Mouse (Mus musculus) limb, embryonic 14.5 days (tissue): Measurements from ENCODE around the gene Mindy2. TPM values are rescaled to one million over a fixed set of nuclear protein-coding genes. Genes with fewer than 3 reads are reported as not detected.
A peak's percentile ranks its signal among the peaks of the same experiment; 100 is the strongest.

Experiments used
- ATAC-seq: fragments of 200-750 bp; cut with Nextera tagmentation; 2 replicates; pipeline ENCODE4 v1.8.0; 2017; ENCODE audit warnings: low read depth, moderate number of reproducible peaks, moderate TSS enrichment; ENCODE audit not compliant: low FRiP score
- DNase-seq: peaks from one replicate; pipeline ENCODE4 v3.0.0-alpha.2; 2015; ENCODE audit warnings: low spot score
- H3K27ac ChIP-seq: fragments of 300-500 bp; sonication (generic); replicated peaks from 2 replicates; pipeline ENCODE4 v1.5.1; 2014; ENCODE audit warnings: low read depth, mild to moderate bottlenecking, low read length, moderate library complexity, mixed read lengths
- H3K27me3 ChIP-seq: fragments of 300-500 bp; sonication (generic); 2 replicates; pipeline ENCODE4 v1.6.1; 2014; ENCODE audit warnings: low read length, mixed read lengths; ENCODE audit not compliant: control insufficient read depth, insufficient read depth
- H3K36me3 ChIP-seq: fragments of 300-500 bp; sonication (generic); 2 replicates; pipeline ENCODE4 v1.6.1; 2014; ENCODE audit warnings: mild to moderate bottlenecking, low read length, moderate library complexity, mixed read lengths; ENCODE audit not compliant: control insufficient read depth, insufficient read depth
- H3K4me1 ChIP-seq: fragments of 300-500 bp; sonication (generic); 2 replicates; pipeline ENCODE4 v1.6.1; 2014; ENCODE audit warnings: antibody characterized with exemption, low read length, mixed read lengths; ENCODE audit not compliant: control insufficient read depth, insufficient read depth
- H3K4me2 ChIP-seq: fragments of 300-500 bp; sonication (generic); replicated peaks from 2 replicates; pipeline ENCODE4 v1.6.1; 2014; ENCODE audit warnings: low read depth, mild to moderate bottlenecking, low read length, moderate library complexity; ENCODE audit not compliant: severe bottlenecking
- H3K4me3 ChIP-seq: fragments of 300-500 bp; sonication (generic); replicated peaks from 2 replicates; pipeline ENCODE4 v1.5.1; 2014; ENCODE audit warnings: low read length
- H3K9ac ChIP-seq: fragments of 300-500 bp; sonication (generic); 2 replicates; pipeline ENCODE4 v1.6.1; 2014; ENCODE audit warnings: mild to moderate bottlenecking, low read depth, low read length, moderate library complexity; ENCODE audit not compliant: severe bottlenecking
- H3K9me3 ChIP-seq: fragments of 300-500 bp; sonication (generic); 2 replicates; pipeline ENCODE4 v1.6.1; 2016; ENCODE audit warnings: low read length; ENCODE audit not compliant: control insufficient read depth
- POLR2A ChIP-seq: fragments of 200-500 bp; IDR thresholded peaks from 2 replicates; pipeline ENCODE4 v1.8.0; 2012; ENCODE audit warnings: inconsistent platforms, mild to moderate bottlenecking, moderate library complexity, borderline replicate concordance; ENCODE audit not compliant: insufficient read depth, insufficient read length; ENCODE audit errors: extremely low read depth
- WGBS: fragments of 180-500 bp; shearing (Covaris S2); extraction: QIAGEN DNeasy Blood & Tissue Kit; methylation state at CpG from one replicate; pipeline ENCODE4 v1.1.7; 2014; 5-methylcytosine and 5-hydroxymethylcytosine counted together
- polyA plus RNA-seq, 2 experiments: library from polyadenylated mRNA; depleted of rRNA in 1 of 2; stranded (reverse) in 1 of 2; unstranded in 1 of 2; fragments of >200 nt; fragmentation: Nextera tagmentation in 1 of 2; extraction: Ambion mirVana in 1 of 2; gene quantifications; 2 replicates each; pipeline versions ENCODE4 v1.2.1 to v1.2.3; 2012 to 2014

The Mindy2 gene
- polyA plus RNA-seq, 2 experiments: 6.3 to 13.0 TPM

DNA sequence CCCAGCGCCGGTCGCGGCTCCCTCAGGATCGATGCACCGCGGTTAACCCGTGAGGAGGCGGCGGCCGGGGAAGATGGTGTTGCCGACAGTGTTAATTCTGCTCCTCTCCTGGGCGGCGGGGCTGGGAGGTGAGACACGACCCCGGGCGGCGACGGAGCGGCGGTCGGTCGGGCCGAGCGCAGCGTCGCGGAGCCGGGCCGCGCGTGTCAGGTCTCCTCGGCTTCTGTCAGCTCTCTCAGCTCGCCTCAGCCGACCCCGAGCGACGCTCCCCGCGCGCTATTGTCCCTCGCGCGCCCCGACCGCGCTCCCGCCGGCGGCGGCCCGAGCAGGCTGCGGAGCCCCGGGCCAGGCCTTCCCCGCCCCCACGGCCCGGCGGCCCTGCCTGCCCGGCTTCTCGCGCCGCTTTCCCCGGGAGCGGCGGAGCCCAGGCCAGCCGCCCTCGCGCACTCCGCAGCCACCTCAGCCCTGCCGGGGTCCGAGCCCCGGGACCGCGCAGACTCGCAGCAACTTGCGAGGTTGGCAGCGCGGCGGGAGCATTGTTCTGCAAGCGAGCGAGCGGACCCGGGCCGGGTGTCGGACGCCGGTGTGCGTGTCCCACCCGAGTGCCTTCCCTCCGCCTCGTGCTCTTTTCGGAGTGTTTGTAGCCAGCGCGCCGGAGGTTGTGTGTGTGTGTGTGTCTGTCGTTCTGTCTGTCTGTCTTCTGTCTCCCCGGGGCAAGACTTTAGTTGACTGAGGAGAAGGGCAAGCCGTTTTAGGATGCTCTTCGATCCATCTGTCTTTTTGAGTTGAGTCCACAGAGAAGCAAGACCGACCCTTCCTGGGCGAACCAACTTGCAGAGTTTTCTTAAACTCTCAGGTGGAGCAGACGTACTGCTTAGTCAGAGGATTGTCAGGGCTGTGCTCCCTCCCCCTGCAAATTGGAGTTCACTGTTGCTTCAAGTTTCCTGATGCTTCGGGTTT, 22.4 kb upstream of the Mindy2 start:
- H3K4me2 ChIP-seq: peak overlapping the region; percentile 83
- ATAC-seq (peak; percentile 59), DNase-seq (peak; percentile 10)
- peak overlapping the region; percentile 93 for H3K9ac ChIP-seq
- WGBS: under 1% methylated on average over 48 of the region's 103 CpGs
- peak overlapping the region; percentile 88 for H3K4me3 ChIP-seq
- H3K27me3 ChIP-seq: no peaks in the 10 kb centered on the region
- TF ChIP-seq POLR2A: no peak
- peaks cover 4% of the 10 kb centered on the region; the same call in 1 of the 2 replicates for H3K4me1 ChIP-seq
- H3K27ac ChIP-seq: peak overlapping the region; percentile 95
- H3K36me3 ChIP-seq: no peaks in the 10 kb centered on the region
- no peaks in the 10 kb centered on the region for H3K9me3 ChIP-seq

DNA sequence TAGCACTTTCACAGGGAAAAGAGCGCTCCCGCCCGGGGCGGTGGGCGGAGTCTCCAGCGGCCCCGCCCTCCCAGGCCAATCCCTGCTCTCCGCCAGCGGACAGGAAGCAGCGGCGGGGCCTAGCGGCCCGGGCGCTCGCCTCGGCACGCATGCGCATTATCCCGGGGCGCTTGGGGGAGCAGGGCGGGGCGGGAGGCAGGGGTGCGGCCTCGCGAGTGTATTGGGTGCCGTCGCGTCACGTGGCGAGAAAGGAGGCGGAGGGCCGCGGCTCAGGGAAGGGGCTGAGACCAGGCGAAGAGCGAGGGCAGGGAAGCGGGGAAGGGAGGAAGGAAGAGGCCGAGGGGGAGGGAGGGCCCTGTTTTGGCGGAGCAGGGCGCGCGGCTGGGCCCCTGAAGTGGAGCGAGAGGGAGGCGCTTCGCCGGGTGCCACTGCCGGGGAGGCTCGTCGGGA, 21.7 kb upstream of the Mindy2 start, which contains the start of gene Adam10:
TSS of gene Adam10 (plus strand) at position 316 of the 450 bp plus-strand sequence.
- 1% methylated on average over 39 of the region's 48 CpGs for WGBS

DNA sequence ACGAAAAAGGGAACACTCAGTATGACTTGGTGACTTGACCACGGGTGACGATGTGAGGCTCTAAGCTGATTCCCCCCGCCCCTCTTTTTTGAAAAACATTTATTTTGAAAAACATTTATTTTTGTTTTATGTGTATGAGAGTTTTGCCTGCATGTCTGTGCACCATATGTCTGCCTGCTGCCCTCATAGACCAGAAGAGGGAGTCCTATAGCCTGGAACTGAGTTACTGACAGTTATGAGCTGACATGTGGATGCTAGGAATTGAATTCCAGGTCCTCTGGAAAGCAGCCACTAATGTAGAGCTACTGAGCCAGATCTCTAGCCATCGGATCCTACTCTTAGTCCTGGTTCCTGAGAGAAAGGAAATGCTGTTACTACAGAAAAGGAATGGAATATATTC, 19.0 kb upstream of the Mindy2 start:
- Histone ChIP-seq H3K9ac (no peak overlapping the region), H3K36me3 (no peaks in the 10 kb centered on the region), H3K27ac (no peak overlapping the region), H3K4me1 (no peaks in the 10 kb centered on the region), H3K9me3 (no peaks in the 10 kb centered on the region), H3K4me3 (no peak overlapping the region), H3K4me2 (no peak overlapping the region), H3K27me3 (no peaks in the 10 kb centered on the region)
- DNase-seq (no peak), ATAC-seq (no peak)
- 89% methylated on average over 5 of the region's 5 CpGs for WGBS
- no peak for TF ChIP-seq POLR2A

More for the DNA sequence above, 21.7 kb upstream of the Mindy2 start, which contains the start of gene Adam10:
- H3K4me2 ChIP-seq: peak within 1 kb of the TSS; percentile 83
- H3K9me3 ChIP-seq: no peaks in the 10 kb centered on the region
- peak within 1 kb of the TSS; percentile 95 for H3K27ac ChIP-seq
- H3K9ac ChIP-seq: peak within 1 kb of the TSS; percentile 93
- TF ChIP-seq POLR2A: peak; percentile 90; the same call in 1 of the 2 replicates
- H3K36me3 ChIP-seq: no peaks in the 10 kb centered on the region
- DNase-seq (peak; percentile 96), ATAC-seq (peak; percentile 98)
- peaks cover 4% of the 10 kb centered on the region; the same call in 1 of the 2 replicates for H3K4me1 ChIP-seq
- H3K4me3 ChIP-seq: peak within 1 kb of the TSS; percentile 88
- no peaks in the 10 kb centered on the region for H3K27me3 ChIP-seq

DNA sequence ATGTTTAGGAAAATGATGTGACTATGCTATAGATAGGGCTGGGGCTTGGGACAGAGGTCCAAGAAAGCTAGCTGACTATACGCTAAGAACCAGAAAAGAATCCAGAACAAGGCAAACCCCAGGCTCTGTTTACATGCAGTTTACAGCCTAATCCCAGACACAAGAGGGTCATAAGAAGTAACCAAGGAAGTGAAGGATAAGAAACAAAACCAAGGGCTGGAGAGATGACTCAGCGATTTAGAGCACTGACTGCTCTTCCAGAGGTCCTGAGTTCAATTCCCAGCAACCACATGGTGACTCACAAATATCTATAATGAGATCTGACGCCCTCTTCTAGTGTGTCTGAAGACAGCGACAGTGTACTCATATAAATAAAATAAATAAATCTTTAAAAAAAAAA, 18.1 kb upstream of the Mindy2 start:
- WGBS: 77% methylated on average over 4 of the region's 4 CpGs
- Histone ChIP-seq H3K9ac (no peak overlapping the region), H3K27ac (no peak overlapping the region), H3K9me3 (no peaks in the 10 kb centered on the region), H3K4me1 (no peaks in the 10 kb centered on the region), H3K4me2 (no peak overlapping the region), H3K36me3 (no peaks in the 10 kb centered on the region), H3K27me3 (no peaks in the 10 kb centered on the region), H3K4me3 (no peak overlapping the region)
- ATAC-seq: no peak
- no peak for DNase-seq
- TF ChIP-seq POLR2A: no peak

DNA sequence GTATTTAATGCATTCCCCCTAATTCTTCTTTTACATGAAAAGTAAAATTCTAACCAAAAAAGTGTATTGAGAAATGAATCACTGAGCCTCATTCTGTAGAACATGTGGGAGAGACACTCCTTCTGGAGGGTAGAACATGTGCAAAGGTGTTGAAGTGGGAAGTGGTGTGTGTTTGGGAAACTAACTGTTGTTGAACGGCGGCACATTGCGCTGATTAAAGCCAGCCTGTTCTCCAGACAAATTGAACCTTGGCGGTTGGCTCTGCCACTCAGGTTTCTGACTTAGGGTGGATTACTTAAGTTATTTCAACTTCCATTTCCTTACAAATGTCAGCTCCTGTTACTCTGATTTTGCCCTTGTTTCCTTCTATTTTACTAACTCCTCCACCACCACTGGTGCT, 16.7 kb upstream of the Mindy2 start:
- Histone ChIP-seq H3K9ac (no peak overlapping the region), H3K36me3 (no peaks in the 10 kb centered on the region), H3K4me2 (no peak overlapping the region), H3K4me3 (no peak overlapping the region), H3K27me3 (no peaks in the 10 kb centered on the region), H3K4me1 (no peaks in the 10 kb centered on the region), H3K27ac (no peak overlapping the region), H3K9me3 (no peaks in the 10 kb centered on the region)
- DNase-seq (no peak), ATAC-seq (no peak)
- TF ChIP-seq POLR2A: no peak
- WGBS: 36% methylated on average over 4 of the region's 4 CpGs
